Mouse (Mus musculus): Measurements from ENCODE around the gene Slc38a11. TPM values are rescaled to one million over a fixed set of nuclear protein-coding genes. Genes with fewer than 3 reads are reported as not detected.

Gene Slc38a11
- 0.66 and 1.0 TPM in 2 replicates for polyA plus RNA-seq (2015; fragmentation: Nextera tagmentation; extraction: Ambion mirVana)

GRCm38 (mm10) chr2:65363828-65364497 lies at the start of gene Slc38a11:
Gene Slc38a11 (minus strand): TSS chr2:65364034.
- peak; percentile 58 for ATAC-seq
- H3K27me3 ChIP-seq (replicated peaks): no peaks in the 10 kb centered on the region
- no peak within 1 kb of the TSS for H3K4me3 ChIP-seq (replicated peaks)
- WGBS: 5% methylated on average over 18 of the region's 18 CpGs
- H3K27ac ChIP-seq: no peak within 1 kb of the TSS
- H3K9me3 ChIP-seq: no peaks in the 10 kb centered on the region
- no peak within 1 kb of the TSS for H3K9ac ChIP-seq
- H3K36me3 ChIP-seq: no peaks in the 10 kb centered on the region
- 0 out of 2 replicates have a peak, but pooled peaks cover 4% of the 10 kb centered on the region for H3K4me1 ChIP-seq (replicated peaks)
- H3K4me2 ChIP-seq (replicated peaks): peak within 1 kb of the TSS; percentile 45

- H3K27ac ChIP-seq: no peak overlapping the region
- H3K9me3 ChIP-seq: no peaks in the 10 kb centered on the region
- no peak for ATAC-seq
- H3K9ac ChIP-seq: no peak overlapping the region
- WGBS: 52% methylated on average over 2 of the region's 2 CpGs
- H3K4me3 ChIP-seq (replicated peaks): no peak overlapping the region
- H3K4me2 ChIP-seq (replicated peaks): no peak overlapping the region
- no peaks in the 10 kb centered on the region for H3K27me3 ChIP-seq (replicated peaks)
- no peaks in the 10 kb centered on the region for H3K4me1 ChIP-seq (replicated peaks)
- no peaks in the 10 kb centered on the region for H3K36me3 ChIP-seq
Observed at GRCm38 (mm10) chr2:65407110-65407509, 43.3 kb upstream of the Slc38a11 start.

GRCm38 (mm10) chr2:65405407-65405806 lies 41.6 kb upstream of the Slc38a11 start:
- H3K27ac ChIP-seq: no peak overlapping the region
- no peak overlapping the region for H3K4me2 ChIP-seq (replicated peaks)
- H3K9ac ChIP-seq: no peak overlapping the region
- no peaks in the 10 kb centered on the region for H3K9me3 ChIP-seq
- H3K4me3 ChIP-seq (replicated peaks): no peak overlapping the region
- WGBS: 58% methylated on average over 1 of the region's 1 CpGs
- no peak for ATAC-seq
- no peaks in the 10 kb centered on the region for H3K27me3 ChIP-seq (replicated peaks)
- no peaks in the 10 kb centered on the region for H3K4me1 ChIP-seq (replicated peaks)
- no peaks in the 10 kb centered on the region for H3K36me3 ChIP-seq

- H3K9ac ChIP-seq: no peak overlapping the region
- no peaks in the 10 kb centered on the region for H3K9me3 ChIP-seq
- no peaks in the 10 kb centered on the region for H3K36me3 ChIP-seq
- H3K4me2 ChIP-seq (replicated peaks): no peak overlapping the region
- ATAC-seq: no peak
- H3K4me3 ChIP-seq (replicated peaks): no peak overlapping the region
- no peaks in the 10 kb centered on the region for H3K27me3 ChIP-seq (replicated peaks)
- 77% methylated on average over 5 of the region's 5 CpGs for WGBS
- H3K4me1 ChIP-seq (replicated peaks): no peaks in the 10 kb centered on the region
- H3K27ac ChIP-seq: no peak overlapping the region
Observed at GRCm38 (mm10) chr2:65402001-65402400, 38.2 kb upstream of the Slc38a11 start.

- Histone ChIP-seq H3K36me3 (no peaks in the 10 kb centered on the region), H3K4me3 (replicated peaks) (no peak overlapping the region), H3K27ac (no peak overlapping the region), H3K9ac (no peak overlapping the region), H3K4me1 (replicated peaks) (no peaks in the 10 kb centered on the region), H3K9me3 (no peaks in the 10 kb centered on the region), H3K27me3 (replicated peaks) (no peaks in the 10 kb centered on the region), H3K4me2 (replicated peaks) (no peak overlapping the region)
- WGBS: 64% methylated on average over 5 of the region's 5 CpGs
- ATAC-seq: no peak
Observed at GRCm38 (mm10) chr2:65399938-65400337, 36.1 kb upstream of the Slc38a11 start.

- no peak overlapping the region for H3K4me2 ChIP-seq (replicated peaks)
- no peaks in the 10 kb centered on the region for H3K36me3 ChIP-seq
- H3K4me3 ChIP-seq (replicated peaks): no peak overlapping the region
- H3K9ac ChIP-seq: no peak overlapping the region
- H3K4me1 ChIP-seq (replicated peaks): no peaks in the 10 kb centered on the region
- 18% methylated on average over 3 of the region's 3 CpGs for WGBS
- H3K27me3 ChIP-seq (replicated peaks): no peaks in the 10 kb centered on the region
- peak; percentile 43; the same call in 1 of the 2 replicates for ATAC-seq
- no peak overlapping the region for H3K27ac ChIP-seq
- no peaks in the 10 kb centered on the region for H3K9me3 ChIP-seq
Observed at GRCm38 (mm10) chr2:65396128-65396527, 32.3 kb upstream of the Slc38a11 start.

- Histone ChIP-seq H3K36me3 (no peaks in the 10 kb centered on the region), H3K4me3 (replicated peaks) (no peak overlapping the region), H3K9ac (no peak overlapping the region), H3K27ac (no peak overlapping the region), H3K4me2 (replicated peaks) (no peak overlapping the region), H3K4me1 (replicated peaks) (no peaks in the 10 kb centered on the region), H3K27me3 (replicated peaks) (no peaks in the 10 kb centered on the region), H3K9me3 (no peaks in the 10 kb centered on the region)
- no peak for ATAC-seq
- WGBS: 67% methylated on average over 4 of the region's 4 CpGs
Observed at GRCm38 (mm10) chr2:65393061-65393460, 29.2 kb upstream of the Slc38a11 start.

GRCm38 (mm10) chr2:65391322-65391721 lies 27.5 kb upstream of the Slc38a11 start:
- WGBS: 83% methylated on average over 6 of the region's 6 CpGs
- Histone ChIP-seq H3K4me2 (replicated peaks) (no peak overlapping the region), H3K36me3 (no peaks in the 10 kb centered on the region), H3K27ac (no peak overlapping the region), H3K9ac (no peak overlapping the region), H3K4me1 (replicated peaks) (no peaks in the 10 kb centered on the region), H3K9me3 (no peaks in the 10 kb centered on the region), H3K27me3 (replicated peaks) (no peaks in the 10 kb centered on the region), H3K4me3 (replicated peaks) (no peak overlapping the region)
- no peak for ATAC-seq

- H3K36me3 ChIP-seq: no peaks in the 10 kb centered on the region
- H3K4me2 ChIP-seq (replicated peaks): no peak overlapping the region
- no peak overlapping the region for H3K27ac ChIP-seq
- no peaks in the 10 kb centered on the region for H3K27me3 ChIP-seq (replicated peaks)
- ATAC-seq: peak; percentile 72; the same call in 1 of the 2 replicates
- H3K4me1 ChIP-seq (replicated peaks): no peaks in the 10 kb centered on the region
- H3K9me3 ChIP-seq: no peaks in the 10 kb centered on the region
- 68% methylated on average over 6 of the region's 6 CpGs for WGBS
- H3K9ac ChIP-seq: no peak overlapping the region
- H3K4me3 ChIP-seq (replicated peaks): no peak overlapping the region
Observed at GRCm38 (mm10) chr2:65384815-65385214, 21.0 kb upstream of the Slc38a11 start.

GRCm38 (mm10) chr2:65382485-65382884 lies 18.7 kb upstream of the Slc38a11 start:
- no peak overlapping the region for H3K4me2 ChIP-seq (replicated peaks)
- no peaks in the 10 kb centered on the region for H3K4me1 ChIP-seq (replicated peaks)
- no peak overlapping the region for H3K9ac ChIP-seq
- H3K4me3 ChIP-seq (replicated peaks): no peak overlapping the region
- H3K27ac ChIP-seq: no peak overlapping the region
- no peaks in the 10 kb centered on the region for H3K36me3 ChIP-seq
- H3K9me3 ChIP-seq: no peaks in the 10 kb centered on the region
- 20% methylated on average over 4 of the region's 4 CpGs for WGBS
- H3K27me3 ChIP-seq (replicated peaks): no peaks in the 10 kb centered on the region
- peak; percentile 47 for ATAC-seq

- Histone ChIP-seq H3K27ac (no peak overlapping the region), H3K4me1 (replicated peaks) (no peaks in the 10 kb centered on the region), H3K36me3 (no peaks in the 10 kb centered on the region), H3K27me3 (replicated peaks) (no peaks in the 10 kb centered on the region), H3K9ac (no peak overlapping the region), H3K9me3 (no peaks in the 10 kb centered on the region), H3K4me3 (replicated peaks) (no peak overlapping the region), H3K4me2 (replicated peaks) (no peak overlapping the region)
- ATAC-seq: no peak
- WGBS: 73% methylated on average over 4 of the region's 4 CpGs
Observed at GRCm38 (mm10) chr2:65378425-65378824, 14.6 kb upstream of the Slc38a11 start.

- no peak overlapping the region for H3K4me2 ChIP-seq (replicated peaks)
- no peak overlapping the region for H3K4me3 ChIP-seq (replicated peaks)
- no peaks in the 10 kb centered on the region for H3K9me3 ChIP-seq
- H3K36me3 ChIP-seq: no peaks in the 10 kb centered on the region
- no peak overlapping the region for H3K27ac ChIP-seq
- WGBS: 67% methylated on average over 5 of the region's 5 CpGs
- H3K4me1 ChIP-seq (replicated peaks): no peaks in the 10 kb centered on the region
- no peaks in the 10 kb centered on the region for H3K27me3 ChIP-seq (replicated peaks)
- H3K9ac ChIP-seq: no peak overlapping the region
- ATAC-seq: no peak
Observed at GRCm38 (mm10) chr2:65374410-65374809, 10.6 kb upstream of the Slc38a11 start.

GRCm38 (mm10) chr2:65373076-65373475 lies 9.2 kb upstream of the Slc38a11 start:
- H3K4me3 ChIP-seq (replicated peaks): no peak overlapping the region
- ATAC-seq: no peak
- H3K9me3 ChIP-seq: no peaks in the 10 kb centered on the region
- H3K36me3 ChIP-seq: no peaks in the 10 kb centered on the region
- no peak overlapping the region for H3K27ac ChIP-seq
- H3K4me1 ChIP-seq (replicated peaks): no peaks in the 10 kb centered on the region
- no peak overlapping the region for H3K9ac ChIP-seq
- H3K27me3 ChIP-seq (replicated peaks): no peaks in the 10 kb centered on the region
- H3K4me2 ChIP-seq (replicated peaks): no peak overlapping the region
- 93% methylated on average over 4 of the region's 4 CpGs for WGBS

All from intestine, embryonic 15.5 days (tissue).